Mouse (Mus musculus) neural tube, embryonic 14.5 days (tissue): ENCODE data around the gene Tmem265. TPM values are rescaled to one million over a fixed set of nuclear protein-coding genes. Genes with fewer than 3 reads are reported as not detected.

Experiments
- ATAC-seq: fragments of 200-750 bp; cut with Nextera tagmentation; 2 replicates; pipeline ENCODE4 v1.8.0; 2017; ENCODE audit warnings: low read depth, mild to moderate bottlenecking, moderate TSS enrichment, moderate library complexity
- H3K27ac ChIP-seq: fragments of 300-500 bp; sonication (generic); 2 replicates; pipeline ENCODE4 v1.5.1; 2014; ENCODE audit warnings: low read depth, mild to moderate bottlenecking, control low read depth, low read length, moderate library complexity, mixed read lengths
- H3K27me3 ChIP-seq: fragments of 300-500 bp; sonication (generic); 2 replicates; pipeline ENCODE4 v1.6.1; 2014; ENCODE audit warnings: low read length; ENCODE audit not compliant: control insufficient read depth, insufficient read depth
- H3K36me3 ChIP-seq: fragments of 300-500 bp; sonication (generic); 2 replicates; pipeline ENCODE4 v1.6.1; 2014; ENCODE audit warnings: low read length, mixed read lengths; ENCODE audit not compliant: control insufficient read depth, insufficient read depth
- H3K4me1 ChIP-seq: fragments of 300-500 bp; sonication (generic); 2 replicates; pipeline ENCODE4 v1.6.1; 2014; ENCODE audit warnings: low read length; ENCODE audit not compliant: control insufficient read depth, insufficient read depth
- H3K4me2 ChIP-seq: fragments of 300-500 bp; sonication (generic); 2 replicates; pipeline ENCODE4 v1.6.1; 2014; ENCODE audit warnings: mild to moderate bottlenecking, low read depth, low read length, control low read depth
- H3K4me3 ChIP-seq: fragments of 300-500 bp; sonication (generic); 2 replicates; pipeline ENCODE4 v1.5.1; 2014; ENCODE audit warnings: low read depth, low read length, control low read depth, mixed read lengths
- H3K9ac ChIP-seq: fragments of 300-500 bp; sonication (generic); replicated peaks from 2 replicates; pipeline ENCODE4 v1.6.1; 2014; ENCODE audit warnings: low read depth, mild to moderate bottlenecking, control low read depth, low read length, mixed read lengths
- H3K9me3 ChIP-seq: fragments of 300-500 bp; sonication (generic); 2 replicates; pipeline ENCODE4 v1.6.1; 2016; ENCODE audit warnings: low read length; ENCODE audit not compliant: control insufficient read depth
- WGBS: fragments of 180-500 bp; shearing (Covaris S2); extraction: QIAGEN DNeasy Blood & Tissue Kit; methylation state at CpG from one replicate; pipeline ENCODE4 v1.1.7; 2014; 5-methylcytosine and 5-hydroxymethylcytosine counted together
- polyA plus RNA-seq: library from polyadenylated mRNA; unstranded; fragments of >200 nt; fragmentation: Nextera tagmentation; extraction: Ambion mirVana; gene quantifications from 2 replicates; pipeline ENCODE4 v1.2.1, GENCODE M21; 2014

Gene Tmem265
- polyA plus RNA-seq, 1 experiment from 2014 or later: 7.2 TPM

- 88% methylated on average over 15 of the region's 15 CpGs for WGBS
- H3K4me3 ChIP-seq: no peak overlapping the region
- H3K9me3 ChIP-seq: no peaks in the 10 kb centered on the region
- peaks cover 58% of the 10 kb centered on the region for H3K36me3 ChIP-seq
- no peak overlapping the region for H3K27ac ChIP-seq
- no peak overlapping the region for H3K4me2 ChIP-seq
- H3K9ac ChIP-seq: no peak overlapping the region
- no peak for ATAC-seq
- H3K4me1 ChIP-seq: no peaks in the 10 kb centered on the region
- H3K27me3 ChIP-seq: no peaks in the 10 kb centered on the region
These were observed 11.9 kb upstream of the Tmem265 start for GRCm38 (mm10) chr7:127549116-127549835.

- Histone ChIP-seq H3K27ac (no peak overlapping the region), H3K4me3 (no peak overlapping the region), H3K9me3 (no peaks in the 10 kb centered on the region), H3K27me3 (no peaks in the 10 kb centered on the region), H3K4me2 (no peak overlapping the region), H3K36me3 (peaks cover 64% of the 10 kb centered on the region), H3K4me1 (no peaks in the 10 kb centered on the region), H3K9ac (no peak overlapping the region)
- 96% methylated on average over 8 of the region's 8 CpGs for WGBS
- no peak for ATAC-seq
These were observed 9.6 kb upstream of the Tmem265 start for GRCm38 (mm10) chr7:127551558-127551957.

GRCm38 (mm10) chr7:127560580-127560979 is 610 bp upstream of the Tmem265 start:
- Histone ChIP-seq H3K9me3 (no peaks in the 10 kb centered on the region), H3K27ac (no peak overlapping the region), H3K4me2 (no peak overlapping the region), H3K9ac (no peak overlapping the region), H3K27me3 (no peaks in the 10 kb centered on the region), H3K36me3 (peaks cover 57% of the 10 kb centered on the region), H3K4me3 (no peak overlapping the region), H3K4me1 (no peaks in the 10 kb centered on the region)
- no peak for ATAC-seq
- 97% methylated on average over 11 of the region's 11 CpGs for whole genome bisulfite sequencing

GRCm38 (mm10) chr7:127564381-127565150 is 3.4 kb downstream of the Tmem265 start:
- Histone ChIP-seq H3K4me2 (no peak overlapping the region), H3K4me1 (no peaks in the 10 kb centered on the region), H3K9ac (no peak overlapping the region), H3K9me3 (no peaks in the 10 kb centered on the region), H3K27ac (no peak overlapping the region), H3K36me3 (peaks cover 32% of the 10 kb centered on the region), H3K4me3 (no peak overlapping the region), H3K27me3 (no peaks in the 10 kb centered on the region)
- WGBS: 77% methylated on average over 6 of the region's 6 CpGs
- ATAC-seq: no peak

- Histone ChIP-seq H3K4me1 (peaks cover 17% of the 10 kb centered on the region), H3K9ac (peak within 1 kb of the TSS; percentile 61), H3K27me3 (no peaks in the 10 kb centered on the region), H3K4me3 (peak within 1 kb of the TSS; percentile 63), H3K36me3 (peaks cover 7% of the 10 kb centered on the region; the same call in 1 of the 2 replicates), H3K4me2 (peak within 1 kb of the TSS; percentile 87), H3K9me3 (no peaks in the 10 kb centered on the region), H3K27ac (peak within 1 kb of the TSS; percentile 71)
- WGBS: under 1% methylated on average over 17 of the region's 17 CpGs
- ATAC-seq: peak; percentile 98
These were observed 11.8 kb downstream of the Tmem265 start, which contains the start of gene Phkg2 for GRCm38 (mm10) chr7:127572895-127573471. TSS of gene Phkg2 (plus strand) at chr7:127573340.

- Histone ChIP-seq H3K9me3 (no peaks in the 10 kb centered on the region), H3K27ac (peak overlapping the region; percentile 60), H3K4me1 (peaks cover 17% of the 10 kb centered on the region), H3K4me3 (peak overlapping the region; percentile 63), H3K9ac (peak overlapping the region; percentile 61), H3K36me3 (peaks cover 5% of the 10 kb centered on the region; the same call in 1 of the 2 replicates), H3K4me2 (peak overlapping the region; percentile 87), H3K27me3 (no peaks in the 10 kb centered on the region)
- WGBS: under 1% methylated on average over 27 of the region's 28 CpGs
- ATAC-seq: peak; percentile 69; the same call in 1 of the 2 replicates
These were observed 12.4 kb downstream of the Tmem265 start for GRCm38 (mm10) chr7:127573503-127574008.

GRCm38 (mm10) chr7:127574115-127574514 is 12.9 kb downstream of the Tmem265 start:
- Histone ChIP-seq H3K9me3 (no peaks in the 10 kb centered on the region), H3K4me1 (peaks cover 17% of the 10 kb centered on the region), H3K27me3 (no peaks in the 10 kb centered on the region), H3K36me3 (peaks cover 5% of the 10 kb centered on the region; the same call in 1 of the 2 replicates), H3K27ac (no peak overlapping the region), H3K9ac (peak overlapping the region; percentile 61; the same call in 1 of the 2 replicates), H3K4me2 (peak overlapping the region; percentile 87), H3K4me3 (peak overlapping the region; percentile 63)
- 23% methylated on average over 7 of the region's 7 CpGs for WGBS
- ATAC-seq: no peak

- H3K4me2 ChIP-seq: no peak overlapping the region
- H3K36me3 ChIP-seq: peaks cover 28% of the 10 kb centered on the region
- H3K27ac ChIP-seq: no peak overlapping the region
- no peaks in the 10 kb centered on the region for H3K27me3 ChIP-seq
- ATAC-seq: no peak
- H3K4me3 ChIP-seq: no peak overlapping the region
- H3K9ac ChIP-seq: no peak overlapping the region
- 95% methylated on average over 6 of the region's 6 CpGs for WGBS
- H3K9me3 ChIP-seq: no peaks in the 10 kb centered on the region
- peaks cover 8% of the 10 kb centered on the region for H3K4me1 ChIP-seq
These were observed 22.1 kb downstream of the Tmem265 start for GRCm38 (mm10) chr7:127583260-127583659.
